9 mouse cellular contexts compared by ENCODE assay signal in genomic region chr7:16994400-16994799, GRCm38 (mm10). TPM values are rescaled to one million over a fixed set of nuclear protein-coding genes. Genes with fewer than 3 reads are reported as not detected.
DNase-seq lines count a peak whose midpoint lies in the region; ATAC-seq lines count a peak whose summit lies in the region.
"Had no signal": no experiment of that assay in that cellular context is flagged by ENCODE, and none has a peak within 500 bp of the region (broad histone marks: within the 10 kb centered on the region; RNA-seq: fewer than 3 reads in every experiment).

No protein-coding gene starts in this region.

- H3K9me3 ChIP-seq in embryonic facial prominence, embryonic 14.5 days (ENCODE audit: control insufficient read depth, low read length), result no peaks in the 10 kb centered on the region
- H3K9me3 ChIP-seq in hindbrain, embryonic 16.5 days (ENCODE audit: control insufficient read depth, low read length), result no peaks in the 10 kb centered on the region
- no peaks in the 10 kb centered on the region for H3K9me3 ChIP-seq in midbrain, embryonic 15.5 days

- peak overlapping the region; percentile 82 for H3K4me2 ChIP-seq in embryonic facial prominence, embryonic 14.5 days (ENCODE audit: low read depth, low read length)
- peak overlapping the region; percentile 55 for H3K4me2 ChIP-seq in hindbrain, embryonic 16.5 days (ENCODE audit: low read length)
- peak overlapping the region; percentile 38 for H3K4me2 ChIP-seq in midbrain, embryonic 15.5 days

- no peak for ATAC-seq in embryonic facial prominence, embryonic 14.5 days (ENCODE audit: low read depth)
- no peak for ATAC-seq in hindbrain, embryonic 16.5 days
- no peak for ATAC-seq in midbrain, embryonic 15.5 days (replicated peaks)
- ATAC-seq in activated CD4-positive, CD25-positive, alpha-beta regulatory T cell, adult 4 months, result no peak

- 2% methylated on average over 20 of the region's 20 CpGs for WGBS in embryonic facial prominence, embryonic 14.5 days
- WGBS in hindbrain, embryonic 16.5 days, result 18% methylated on average over 20 of the region's 20 CpGs
- WGBS in midbrain, embryonic 15.5 days, result 11% methylated on average over 20 of the region's 20 CpGs

- H3K27ac ChIP-seq in embryonic facial prominence, embryonic 14.5 days (replicated peaks; ENCODE audit: low read depth, low read length), result peak overlapping the region; percentile 89
- H3K27ac ChIP-seq in hindbrain, embryonic 16.5 days (ENCODE audit: low read depth, low read length), result peak overlapping the region; percentile 71
- H3K27ac ChIP-seq in midbrain, embryonic 15.5 days, result peak overlapping the region; percentile 23; the same call in 1 of the 2 replicates

- peak; percentile 35 for DNase-seq in kidney, postnatal 10 days
- DNase-seq in kidney, postnatal 25 days, result no peak
- DNase-seq in embryonic facial prominence, embryonic 14.5 days (ENCODE audit: low spot score), result no peak
- DNase-seq in T-cell, adult 2 months (ENCODE audit: low spot score), result no peak
- no peak for DNase-seq in thymus, postnatal 0 days (ENCODE audit: low spot score)
- DNase-seq: layer of hippocampus, adult 9-11 months had no signal

- peaks cover 32% of the 10 kb centered on the region; the same call in 1 of the 2 replicates for H3K36me3 ChIP-seq in embryonic facial prominence, embryonic 14.5 days (ENCODE audit: control insufficient read depth, insufficient read depth, low read length)
- no peaks in the 10 kb centered on the region for H3K36me3 ChIP-seq in hindbrain, embryonic 16.5 days (ENCODE audit: control insufficient read depth, insufficient read depth, low read length)
- no peaks in the 10 kb centered on the region for H3K36me3 ChIP-seq in midbrain, embryonic 15.5 days (replicated peaks)

- peak overlapping the region; percentile 69 for H3K4me3 ChIP-seq in embryonic facial prominence, embryonic 14.5 days (ENCODE audit: low read depth, low read length)
- peak overlapping the region; percentile 39 for H3K4me3 ChIP-seq in hindbrain, embryonic 16.5 days (ENCODE audit: low read length)
- H3K4me3 ChIP-seq in midbrain, embryonic 15.5 days, result peak overlapping the region; percentile 29

- H3K9ac ChIP-seq in embryonic facial prominence, embryonic 14.5 days (ENCODE audit: low read depth, low read length), result peak overlapping the region; percentile 85
- H3K9ac ChIP-seq in hindbrain, embryonic 16.5 days (ENCODE audit: low read depth, low read length), result peak overlapping the region; percentile 62
- H3K9ac ChIP-seq in midbrain, embryonic 15.5 days, result peak overlapping the region; percentile 33; the same call in 1 of the 2 replicates

- peaks cover 52% of the 10 kb centered on the region for H3K4me1 ChIP-seq in embryonic facial prominence, embryonic 14.5 days (ENCODE audit: control insufficient read depth, insufficient read depth, low read length)
- peaks cover 14% of the 10 kb centered on the region for H3K4me1 ChIP-seq in hindbrain, embryonic 16.5 days (ENCODE audit: control insufficient read depth, insufficient read depth, low read depth, low read length)
- H3K4me1 ChIP-seq in midbrain, embryonic 15.5 days, result peaks cover 47% of the 10 kb centered on the region

- H3K27me3 ChIP-seq in embryonic facial prominence, embryonic 14.5 days (replicated peaks; ENCODE audit: control insufficient read depth, insufficient read depth, low read length), result no peaks in the 10 kb centered on the region
- H3K27me3 ChIP-seq in hindbrain, embryonic 16.5 days (replicated peaks; ENCODE audit: control insufficient read depth, insufficient read depth, low read length), result no peaks in the 10 kb centered on the region
- no peaks in the 10 kb centered on the region for H3K27me3 ChIP-seq in midbrain, embryonic 15.5 days (replicated peaks)

RNA-seq across cellular contexts. Expression of gene Ccdc8, which starts 1.9 kb away (rescaled TPM):
- polyA plus RNA-seq in embryonic facial prominence, embryonic 14.5 days (2014; fragmentation: Nextera tagmentation; extraction: Ambion mirVana), result 24.7 and 26.0 TPM in 2 replicates
- 7.9 and 9.9 TPM in 2 replicates for polyA plus RNA-seq in hindbrain, embryonic 16.5 days (2015; fragmentation: Nextera tagmentation; extraction: Ambion mirVana)
- 6.4 and 6.8 TPM in 2 replicates for polyA plus RNA-seq in midbrain, embryonic 15.5 days (2015; fragmentation: Nextera tagmentation; extraction: Ambion mirVana)
- under 1 TPM in 1 of 2 experiments, not detected in 1; 0.16 TPM for polyA plus RNA-seq in activated CD4-positive, CD25-positive, alpha-beta regulatory T cell, adult 4 months (2017; shearing (Covaris generic))
- polyA plus RNA-seq in thymus, postnatal 0 days (2015; fragmentation: Nextera tagmentation; extraction: Ambion mirVana), result 3.7 and 4.7 TPM in 2 replicates

RNA-seq across cellular contexts. Expression of gene Gm42372, which starts 11.5 kb away (rescaled TPM):
- polyA plus RNA-seq in embryonic facial prominence, embryonic 14.5 days (2014; fragmentation: Nextera tagmentation; extraction: Ambion mirVana), result 0.24 and 0.38 TPM in 2 replicates
- 5.7 and 7.4 TPM in 2 replicates for polyA plus RNA-seq in hindbrain, embryonic 16.5 days (2015; fragmentation: Nextera tagmentation; extraction: Ambion mirVana)
- 6.8 and 7.1 TPM in 2 replicates for polyA plus RNA-seq in midbrain, embryonic 15.5 days (2015; fragmentation: Nextera tagmentation; extraction: Ambion mirVana)
- 1 to 10 TPM; 3.6 to 4.2 TPM for polyA plus RNA-seq in activated CD4-positive, CD25-positive, alpha-beta regulatory T cell, adult 4 months (2017; shearing (Covaris generic))
- polyA plus RNA-seq in thymus, postnatal 0 days (2015; fragmentation: Nextera tagmentation; extraction: Ambion mirVana), result 0.33 and 0.49 TPM in 2 replicates

RNA-seq across cellular contexts. Expression of gene Ppp5c, which starts 33.3 kb away (rescaled TPM):
- 99.0 and 107 TPM in 2 replicates for polyA plus RNA-seq in embryonic facial prominence, embryonic 14.5 days (2014; fragmentation: Nextera tagmentation; extraction: Ambion mirVana)
- polyA plus RNA-seq in hindbrain, embryonic 16.5 days (2015; fragmentation: Nextera tagmentation; extraction: Ambion mirVana), result 132 and 138 TPM in 2 replicates
- polyA plus RNA-seq in midbrain, embryonic 15.5 days (2015; fragmentation: Nextera tagmentation; extraction: Ambion mirVana), result 124 and 127 TPM in 2 replicates
- polyA plus RNA-seq in activated CD4-positive, CD25-positive, alpha-beta regulatory T cell, adult 4 months (2017; shearing (Covaris generic)), result 10 to 100 TPM; 49.6 to 63.3 TPM
- 120 TPM in 2 replicates for polyA plus RNA-seq in thymus, postnatal 0 days (2015; fragmentation: Nextera tagmentation; extraction: Ambion mirVana)

RNA-seq across cellular contexts. Expression of gene Pnmal1, which starts 34.9 kb away (rescaled TPM):
- polyA plus RNA-seq in embryonic facial prominence, embryonic 14.5 days (2014; fragmentation: Nextera tagmentation; extraction: Ambion mirVana), result 2.1 and 2.3 TPM in 2 replicates
- 57.4 and 58.3 TPM in 2 replicates for polyA plus RNA-seq in hindbrain, embryonic 16.5 days (2015; fragmentation: Nextera tagmentation; extraction: Ambion mirVana)
- 74.5 and 76.1 TPM in 2 replicates for polyA plus RNA-seq in midbrain, embryonic 15.5 days (2015; fragmentation: Nextera tagmentation; extraction: Ambion mirVana)
- polyA plus RNA-seq in activated CD4-positive, CD25-positive, alpha-beta regulatory T cell, adult 4 months (2017; shearing (Covaris generic)), result not detected
- polyA plus RNA-seq in thymus, postnatal 0 days (2015; fragmentation: Nextera tagmentation; extraction: Ambion mirVana), result 0.04 TPM in 2 replicates

RNA-seq across cellular contexts. Expression of gene Pnmal2, which starts 49.9 kb away (rescaled TPM):
- polyA plus RNA-seq in embryonic facial prominence, embryonic 14.5 days (2014; fragmentation: Nextera tagmentation; extraction: Ambion mirVana), result 20.9 and 21.9 TPM in 2 replicates
- polyA plus RNA-seq in hindbrain, embryonic 16.5 days (2015; fragmentation: Nextera tagmentation; extraction: Ambion mirVana), result 143 and 146 TPM in 2 replicates
- polyA plus RNA-seq in midbrain, embryonic 15.5 days (2015; fragmentation: Nextera tagmentation; extraction: Ambion mirVana), result 198 and 205 TPM in 2 replicates
- not detected for polyA plus RNA-seq in activated CD4-positive, CD25-positive, alpha-beta regulatory T cell, adult 4 months (2017; shearing (Covaris generic))
- polyA plus RNA-seq in thymus, postnatal 0 days (2015; fragmentation: Nextera tagmentation; extraction: Ambion mirVana), result 5.1 and 6.4 TPM in 2 replicates

Comparison
In these comparisons a context has a peak if more than half of its experiments do, and no peak if none do; other contexts are left out.
1. H3K27ac ChIP-seq: peak in every context shown above with its lines; median percentile 89 in embryonic facial prominence, embryonic 14.5 days; 71 in hindbrain, embryonic 16.5 days; 23 in midbrain, embryonic 15.5 days.
2. H3K9ac ChIP-seq: peak in every context shown above with its lines; median percentile 85 in embryonic facial prominence, embryonic 14.5 days; 62 in hindbrain, embryonic 16.5 days; 33 in midbrain, embryonic 15.5 days.